Mouse (Mus musculus): ENCODE data around the gene Kcnj14. TPM values are rescaled to one million over a fixed set of nuclear protein-coding genes. Genes with fewer than 3 reads are reported as not detected.

Kcnj14 gene
- polyA plus RNA-seq, 1 experiment from 2014 or later, result 0.31 TPM

DNA sequence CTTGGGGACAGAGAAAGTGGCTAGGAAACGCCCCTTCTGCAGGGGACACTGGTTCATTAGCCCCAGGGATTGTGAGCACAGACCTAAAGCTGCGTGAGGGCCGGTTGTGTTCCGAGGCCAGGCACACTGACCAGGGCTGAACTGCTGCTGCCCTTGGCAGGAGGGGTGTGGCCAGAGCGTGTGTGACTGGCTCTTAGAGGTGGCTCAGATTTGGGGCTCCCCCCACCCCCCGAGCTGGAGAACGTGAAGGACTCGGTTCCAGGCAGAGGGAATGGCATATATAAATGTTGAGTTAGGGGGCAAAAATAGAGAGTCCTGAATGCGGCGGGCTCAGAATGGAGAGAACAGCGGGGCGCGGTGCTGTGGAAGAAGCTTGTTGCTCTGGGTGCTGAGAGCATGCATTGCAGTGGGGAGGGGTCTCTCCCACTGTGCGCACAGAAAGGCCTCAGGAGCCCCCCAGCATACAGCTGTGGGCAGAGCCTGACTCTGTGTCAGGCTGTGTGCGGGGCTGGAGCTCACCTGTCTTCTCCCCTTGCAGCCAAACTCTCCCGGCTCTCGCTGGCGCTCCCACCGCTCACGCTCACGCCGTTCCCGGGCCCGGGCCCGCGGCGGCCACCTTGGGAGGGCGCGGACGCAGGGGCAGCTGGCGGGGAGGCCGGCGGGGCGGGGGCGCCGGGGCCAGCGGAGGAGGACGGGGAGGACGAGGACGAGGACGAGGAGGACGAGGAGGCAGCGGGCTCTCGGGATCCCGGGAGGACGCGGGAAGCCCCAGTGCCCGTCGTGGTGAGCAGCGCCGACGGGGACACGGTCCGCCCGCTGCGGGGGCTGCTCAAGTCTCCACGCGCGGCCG lies 26.7 kb downstream of the Kcnj14 start:
- no peak for DNase-seq (ENCODE audit: low spot score)

- no peak for DNase-seq (ENCODE audit: low spot score)
Observed at GRCm38 (mm10) chr7:45796950-45797349, 27.6 kb downstream of the Kcnj14 start.

GRCm38 (mm10) chr7:45794971-45795370 lies 29.6 kb downstream of the Kcnj14 start:
- no peak for DNase-seq (ENCODE audit: low spot score)

DNA sequence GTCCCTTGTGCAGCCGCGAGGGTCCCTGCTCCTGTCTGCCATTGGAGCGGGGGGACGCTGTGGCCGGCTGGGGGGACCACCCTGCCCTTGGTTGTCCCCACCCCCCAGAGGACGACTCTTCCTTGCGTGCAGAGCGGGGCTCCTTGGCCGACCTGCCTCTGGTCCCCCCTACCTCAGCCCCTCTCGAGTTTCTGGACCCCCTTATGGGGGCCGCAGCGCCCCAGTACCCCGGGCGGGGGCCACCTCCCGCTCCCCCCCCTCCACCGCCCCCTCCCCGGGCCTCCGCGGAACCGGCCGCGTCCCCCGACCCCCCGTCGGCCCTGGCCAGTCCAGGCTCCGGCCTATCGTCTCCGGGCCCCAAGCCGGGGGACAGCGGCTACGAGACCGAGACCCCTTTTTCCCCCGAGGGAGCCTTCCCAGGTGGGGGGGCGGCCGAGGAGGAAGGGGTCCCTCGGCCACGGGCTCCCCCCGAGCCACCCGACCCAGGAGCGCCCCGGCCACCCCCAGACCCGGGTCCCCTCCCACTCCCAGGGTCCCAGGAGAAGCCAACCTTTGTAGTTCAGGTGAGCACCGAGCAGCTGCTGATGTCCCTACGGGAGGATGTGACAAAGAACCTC lies 30.5 kb downstream of the Kcnj14 start:
- DNase-seq (ENCODE audit: low spot score), result no peak

DNA sequence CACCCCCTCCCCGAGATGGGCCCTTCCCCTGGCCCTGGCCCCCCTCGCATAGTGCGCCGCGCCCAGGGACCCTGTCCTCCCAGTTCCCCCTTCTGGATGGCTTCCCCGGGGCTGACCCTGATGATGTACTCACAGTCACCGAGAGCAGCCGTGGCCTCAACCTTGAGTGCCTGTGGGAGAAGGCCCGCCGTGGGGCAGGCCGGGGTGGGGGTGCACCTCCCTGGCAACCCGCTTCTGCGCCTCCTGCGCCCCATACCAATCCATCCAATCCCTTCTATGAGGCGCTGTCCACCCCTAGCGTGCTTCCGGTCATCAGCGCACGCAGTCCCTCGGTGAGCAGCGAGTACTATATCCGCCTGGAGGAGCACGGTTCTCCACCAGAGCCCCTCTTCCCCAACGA lies 31.3 kb downstream of the Kcnj14 start:
- no peak for DNase-seq (ENCODE audit: low spot score)

GRCm38 (mm10) chr7:45791756-45792490 lies 32.7 kb downstream of the Kcnj14 start:
- no peak for DNase-seq (ENCODE audit: low spot score)

- DNase-seq (ENCODE audit: low spot score), result no peak
Observed at GRCm38 (mm10) chr7:45790721-45791120, 33.9 kb downstream of the Kcnj14 start.

DNA sequence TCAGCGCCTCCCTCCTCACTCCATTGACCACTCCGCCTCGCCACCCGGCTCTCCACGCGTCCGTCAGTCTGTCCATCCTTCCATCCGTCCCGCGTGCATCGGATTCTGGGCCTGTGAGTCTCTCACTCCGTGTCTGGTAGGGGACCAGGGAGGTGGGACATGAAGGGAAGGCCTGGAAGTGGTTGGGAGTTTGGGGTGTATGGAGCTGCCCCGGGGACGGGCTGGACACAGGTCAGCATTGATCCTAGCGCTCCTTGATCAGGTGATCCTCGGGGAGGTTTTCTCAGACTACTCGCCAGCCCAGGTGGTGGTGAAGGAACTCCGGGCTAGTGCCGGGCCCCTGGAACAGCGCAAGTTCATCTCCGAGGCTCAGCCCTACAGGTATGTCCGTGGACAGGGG lies 36.9 kb downstream of the Kcnj14 start:
- no peak for DNase-seq (ENCODE audit: low spot score)

DNA sequence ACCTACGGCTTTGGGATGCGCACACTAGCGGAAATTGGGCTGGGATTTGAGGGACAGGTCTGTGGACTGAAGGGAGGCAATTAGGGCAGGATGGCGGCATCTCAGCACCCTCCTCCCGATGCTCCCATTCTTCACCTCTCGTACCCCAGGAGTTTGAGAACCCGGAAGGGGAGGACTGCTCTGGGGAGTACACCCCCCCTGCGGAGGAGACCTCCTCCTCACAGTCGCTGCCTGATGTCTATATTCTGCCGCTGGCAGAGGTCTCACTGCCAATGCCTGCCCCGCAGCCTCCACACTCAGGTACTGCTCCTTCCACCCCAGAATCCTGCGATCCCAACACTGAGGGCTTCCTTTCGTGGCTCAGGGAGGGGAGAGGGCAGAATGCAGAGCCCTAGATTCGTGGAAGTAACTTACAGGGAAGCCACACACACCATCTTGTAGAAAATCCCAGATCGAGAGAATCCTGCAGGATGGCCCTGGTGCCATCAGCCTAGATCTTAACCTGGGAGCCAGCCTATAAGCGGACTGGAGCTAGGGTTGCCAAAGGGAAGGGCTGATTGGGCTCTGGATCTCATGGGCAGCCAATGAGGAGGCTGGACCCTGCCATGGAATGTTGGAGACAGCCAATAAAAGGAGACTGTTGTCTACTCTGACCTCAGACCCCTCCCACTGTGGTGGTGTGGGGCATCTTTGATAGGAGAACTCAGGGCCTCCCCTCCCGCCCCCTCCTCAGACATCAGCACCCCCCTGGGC lies 37.7 kb downstream of the Kcnj14 start:
- DNase-seq (ENCODE audit: low spot score), result no peak

DNA sequence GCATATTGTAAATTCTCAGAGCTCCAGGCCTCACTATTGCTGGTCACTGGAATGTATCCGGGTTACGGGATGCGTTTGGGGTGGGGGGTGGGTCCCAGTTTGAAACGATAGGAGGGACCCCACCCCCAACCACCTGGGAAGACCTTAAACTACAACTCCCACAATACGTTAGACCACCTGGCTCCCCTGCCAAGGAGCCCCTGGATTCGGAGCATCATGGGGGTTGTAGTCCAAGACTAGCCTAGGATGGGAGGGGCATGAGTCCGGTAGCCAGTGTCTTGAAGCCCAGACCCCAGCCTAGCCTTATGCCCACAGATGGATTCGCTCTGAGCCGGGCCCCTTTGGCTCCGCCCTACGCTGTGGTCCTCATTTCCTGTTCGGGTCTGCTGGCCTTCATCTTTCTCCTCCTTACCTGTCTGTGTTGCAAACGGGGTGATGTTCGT lies 38.4 kb downstream of the Kcnj14 start:
- DNase-seq (ENCODE audit: low spot score), result peak; percentile 45

- no peak for DNase-seq (ENCODE audit: low spot score)
Observed at GRCm38 (mm10) chr7:45785388-45786135, 39.0 kb downstream of the Kcnj14 start.

- DNase-seq (ENCODE audit: low spot score), result no peak
Observed at GRCm38 (mm10) chr7:45784524-45785372, 39.8 kb downstream of the Kcnj14 start, which contains the start of gene Sult2b1. Sult2b1 (minus strand) TSS chr7:45784669.

GRCm38 (mm10) chr7:45783511-45784091 lies 41.0 kb downstream of the Kcnj14 start, which contains the start of gene Lmtk3:
Lmtk3 (plus strand) TSS chr7:45783738.
- DNase-seq (ENCODE audit: low spot score), result peak; percentile 53

- no peak for DNase-seq (ENCODE audit: low spot score)
Observed at GRCm38 (mm10) chr7:45782271-45782670, 42.3 kb downstream of the Kcnj14 start.

- peak; percentile 78 for DNase-seq (ENCODE audit: low spot score)
Observed at GRCm38 (mm10) chr7:45779081-45779641, 45.4 kb downstream of the Kcnj14 start.

DNA sequence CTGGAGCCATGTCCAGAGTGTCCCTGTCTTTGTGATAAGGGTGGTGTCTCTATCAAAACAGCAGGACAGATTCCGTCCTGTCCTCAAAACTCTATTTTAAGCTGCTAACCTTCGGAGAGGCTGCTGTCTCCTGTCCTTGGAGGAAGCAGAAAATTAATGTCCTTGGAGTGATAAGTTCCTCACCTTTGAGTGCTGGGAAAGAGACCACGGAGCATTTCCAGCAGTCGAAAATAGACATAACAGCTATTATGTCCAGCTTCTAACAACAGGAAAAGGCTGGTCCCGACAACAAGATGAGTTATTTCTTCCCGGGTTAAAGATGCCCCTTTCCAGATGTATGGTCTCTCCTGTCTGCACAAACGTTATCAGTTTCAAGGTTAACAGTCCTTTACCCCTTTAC lies 49.3 kb downstream of the Kcnj14 start:
- no peak for DNase-seq (ENCODE audit: low spot score)

- DNase-seq (ENCODE audit: low spot score), result no peak
Observed at GRCm38 (mm10) chr7:45771101-45771500, 53.5 kb downstream of the Kcnj14 start.

DNA sequence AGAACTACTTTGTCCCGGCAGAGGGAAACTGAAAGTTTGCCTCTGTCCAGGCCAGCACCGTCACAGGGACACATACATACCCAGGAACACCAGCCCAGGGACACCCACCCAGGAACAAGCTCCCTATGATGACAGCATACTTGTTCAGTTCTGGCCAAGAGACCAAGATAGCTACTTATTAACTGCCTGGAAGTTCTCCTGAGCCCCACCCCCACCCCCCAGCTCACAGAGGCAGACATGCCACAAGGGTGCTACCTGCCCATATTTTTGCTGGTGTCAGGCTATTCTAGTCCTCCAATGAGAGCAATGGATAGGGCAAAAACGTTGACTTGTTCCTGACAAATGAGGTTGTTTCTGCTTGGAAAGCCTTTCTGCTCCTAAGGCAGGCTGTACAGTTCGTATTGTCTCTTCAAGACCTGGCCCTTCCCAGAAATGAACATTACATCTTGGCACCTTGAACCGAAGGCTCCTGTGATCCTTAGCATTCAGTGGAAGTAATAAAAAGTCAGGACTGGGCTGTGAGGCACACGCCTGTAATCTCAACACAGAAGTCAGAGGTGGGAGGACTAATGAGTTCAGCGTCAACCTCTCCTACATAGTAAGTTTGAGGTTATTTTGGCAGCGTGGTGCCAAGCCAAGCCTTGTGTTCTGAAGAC lies 54.0 kb downstream of the Kcnj14 start:
- DNase-seq (ENCODE audit: low spot score), result no peak

Measured in thymus, postnatal 0 days (tissue).